Mouse (Mus musculus) limb, embryonic 12.5 days (tissue): Measurements from ENCODE around the gene 4930524J08Rik. TPM values are rescaled to one million over a fixed set of nuclear protein-coding genes. Genes with fewer than 3 reads are reported as not detected.

ENCODE experiments used
- ATAC-seq: fragments of 200-750 bp; cut with Nextera tagmentation; 2 replicates; pipeline ENCODE4 v1.8.0; 2017; ENCODE audit warnings: low read depth, moderate TSS enrichment; ENCODE audit not compliant: insufficient number of reproducible peaks, insufficient read depth, low FRiP score, low TSS enrichment
- H3K27ac ChIP-seq: fragments of 300-500 bp; sonication (generic); 2 replicates; pipeline ENCODE4 v1.5.1; 2016; ENCODE audit warnings: mild to moderate bottlenecking, moderate library complexity
- H3K27me3 ChIP-seq: fragments of 300-500 bp; sonication (generic); 2 replicates; pipeline ENCODE4 v1.6.1; 2016; ENCODE audit warnings: mild to moderate bottlenecking, moderate library complexity
- H3K36me3 ChIP-seq: fragments of 300-500 bp; sonication (generic); 2 replicates; pipeline ENCODE4 v1.6.1; 2016; ENCODE audit warnings: mild to moderate bottlenecking, moderate library complexity
- H3K4me1 ChIP-seq: fragments of 300-500 bp; sonication (generic); replicated peaks from 2 replicates; pipeline ENCODE4 v1.6.1; 2016
- H3K4me2 ChIP-seq: fragments of 300-500 bp; sonication (generic); 2 replicates; pipeline ENCODE4 v1.6.1; 2016; ENCODE audit warnings: mild to moderate bottlenecking, moderate library complexity
- H3K4me3 ChIP-seq: fragments of 300-500 bp; sonication (generic); replicated peaks from 2 replicates; pipeline ENCODE4 v1.5.1; 2016; ENCODE audit warnings: mild to moderate bottlenecking
- H3K9ac ChIP-seq: fragments of 300-500 bp; sonication (generic); replicated peaks from 2 replicates; pipeline ENCODE4 v1.6.1; 2016; ENCODE audit warnings: mild to moderate bottlenecking, moderate library complexity
- H3K9me3 ChIP-seq: fragments of 300-500 bp; sonication (generic); 2 replicates; pipeline ENCODE4 v1.6.1; 2016; ENCODE audit warnings: mild to moderate bottlenecking, moderate library complexity
- WGBS: fragments of 180-500 bp; shearing (Covaris S2); methylation state at CpG from one replicate; pipeline ENCODE4 v1.1.7; 2016; 5-methylcytosine and 5-hydroxymethylcytosine counted together
- polyA plus RNA-seq: library from polyadenylated mRNA; unstranded; fragments of >200 nt; fragmentation: Nextera tagmentation; extraction: Ambion mirVana; gene quantifications from 2 replicates; pipeline ENCODE4 v1.2.1, GENCODE M21; 2016

4930524J08Rik gene
- polyA plus RNA-seq, 1 experiment from 2014 or later: 2.2 TPM

- no peaks in the 10 kb centered on the region for H3K9me3 ChIP-seq
- H3K9ac ChIP-seq: no peak overlapping the region
- no peak overlapping the region for H3K4me3 ChIP-seq
- no peaks in the 10 kb centered on the region for H3K36me3 ChIP-seq
- ATAC-seq: no peak
- WGBS: 84% methylated on average over 6 of the region's 6 CpGs
- no peak overlapping the region for H3K4me2 ChIP-seq
- H3K27ac ChIP-seq: no peak overlapping the region
- no peaks in the 10 kb centered on the region for H3K4me1 ChIP-seq
- no peaks in the 10 kb centered on the region for H3K27me3 ChIP-seq
These were observed 27.0 kb downstream of the 4930524J08Rik start for GRCm38 (mm10) chr5:100005896-100006295.

GRCm38 (mm10) chr5:100006324-100007039, 27.6 kb downstream of the 4930524J08Rik start:
- no peaks in the 10 kb centered on the region for H3K27me3 ChIP-seq
- H3K9me3 ChIP-seq: no peaks in the 10 kb centered on the region
- no peaks in the 10 kb centered on the region for H3K4me1 ChIP-seq
- no peak overlapping the region for H3K9ac ChIP-seq
- 86% methylated on average over 4 of the region's 4 CpGs for WGBS
- no peak overlapping the region for H3K4me3 ChIP-seq
- no peak overlapping the region for H3K4me2 ChIP-seq
- H3K27ac ChIP-seq: no peak overlapping the region
- H3K36me3 ChIP-seq: no peaks in the 10 kb centered on the region
- no peak for ATAC-seq

GRCm38 (mm10) chr5:100007040-100007375, 28.1 kb downstream of the 4930524J08Rik start:
- no peaks in the 10 kb centered on the region for H3K9me3 ChIP-seq
- ATAC-seq: no peak
- no peaks in the 10 kb centered on the region for H3K27me3 ChIP-seq
- H3K4me1 ChIP-seq: no peaks in the 10 kb centered on the region
- H3K4me2 ChIP-seq: no peak overlapping the region
- no peak overlapping the region for H3K4me3 ChIP-seq
- 82% methylated on average over 4 of the region's 4 CpGs for WGBS
- no peak overlapping the region for H3K9ac ChIP-seq
- no peak overlapping the region for H3K27ac ChIP-seq
- no peaks in the 10 kb centered on the region for H3K36me3 ChIP-seq

- H3K9ac ChIP-seq: no peak overlapping the region
- no peak overlapping the region for H3K27ac ChIP-seq
- no peaks in the 10 kb centered on the region for H3K4me1 ChIP-seq
- ATAC-seq: no peak
- H3K4me2 ChIP-seq: no peak overlapping the region
- WGBS: 53% methylated on average over 3 of the region's 3 CpGs
- no peaks in the 10 kb centered on the region for H3K36me3 ChIP-seq
- H3K9me3 ChIP-seq: no peaks in the 10 kb centered on the region
- no peak overlapping the region for H3K4me3 ChIP-seq
- H3K27me3 ChIP-seq: no peaks in the 10 kb centered on the region
These were observed 29.6 kb downstream of the 4930524J08Rik start for GRCm38 (mm10) chr5:100008485-100008884.

GRCm38 (mm10) chr5:100012599-100012998, 33.7 kb downstream of the 4930524J08Rik start:
- no peak overlapping the region for H3K27ac ChIP-seq
- no peak for ATAC-seq
- 85% methylated on average over 9 of the region's 9 CpGs for WGBS
- H3K9ac ChIP-seq: no peak overlapping the region
- no peaks in the 10 kb centered on the region for H3K36me3 ChIP-seq
- no peaks in the 10 kb centered on the region for H3K9me3 ChIP-seq
- H3K4me1 ChIP-seq: no peaks in the 10 kb centered on the region
- H3K4me2 ChIP-seq: no peak overlapping the region
- no peak overlapping the region for H3K4me3 ChIP-seq
- no peaks in the 10 kb centered on the region for H3K27me3 ChIP-seq

GRCm38 (mm10) chr5:100020089-100020488, 41.2 kb downstream of the 4930524J08Rik start:
- Histone ChIP-seq H3K4me3 (no peak overlapping the region), H3K9me3 (no peaks in the 10 kb centered on the region), H3K36me3 (no peaks in the 10 kb centered on the region), H3K9ac (no peak overlapping the region), H3K27ac (no peak overlapping the region), H3K27me3 (no peaks in the 10 kb centered on the region), H3K4me2 (no peak overlapping the region), H3K4me1 (no peaks in the 10 kb centered on the region)
- ATAC-seq: no peak

GRCm38 (mm10) chr5:100024403-100024802, 45.5 kb downstream of the 4930524J08Rik start:
- no peak overlapping the region for H3K27ac ChIP-seq
- no peaks in the 10 kb centered on the region for H3K36me3 ChIP-seq
- no peak overlapping the region for H3K9ac ChIP-seq
- H3K27me3 ChIP-seq: no peaks in the 10 kb centered on the region
- H3K4me2 ChIP-seq: no peak overlapping the region
- ATAC-seq: no peak
- H3K9me3 ChIP-seq: no peaks in the 10 kb centered on the region
- no peak overlapping the region for H3K4me3 ChIP-seq
- 64% methylated on average over 5 of the region's 5 CpGs for WGBS
- no peaks in the 10 kb centered on the region for H3K4me1 ChIP-seq

GRCm38 (mm10) chr5:100024868-100025267, 46.0 kb downstream of the 4930524J08Rik start:
- Histone ChIP-seq H3K9me3 (no peaks in the 10 kb centered on the region), H3K27me3 (no peaks in the 10 kb centered on the region), H3K4me1 (no peaks in the 10 kb centered on the region), H3K4me3 (no peak overlapping the region), H3K27ac (no peak overlapping the region), H3K36me3 (no peaks in the 10 kb centered on the region), H3K4me2 (no peak overlapping the region), H3K9ac (no peak overlapping the region)
- 70% methylated on average over 1 of the region's 1 CpGs for WGBS
- no peak for ATAC-seq

Other genes with a start within 250 kb of the 4930524J08Rik start
- gene Rasgef1b, start 250.0 kb upstream of the 4930524J08Rik start, polyA plus RNA-seq: 44.3 and 48.7 TPM in 2 replicates
- 0.33 TPM in 1 of 2 replicates, not detected in the other for gene Vamp9, start 72.8 kb upstream of the 4930524J08Rik start, polyA plus RNA-seq
- gene Hnrnpd, start 123 bp upstream of the 4930524J08Rik start, polyA plus RNA-seq: 469 and 520 TPM in 2 replicates
- 257 and 266 TPM in 2 replicates for gene Hnrnpdl, start 60.6 kb downstream of the 4930524J08Rik start, polyA plus RNA-seq
- 48.2 and 52.1 TPM in 2 replicates for gene Enoph1, start 60.9 kb downstream of the 4930524J08Rik start, polyA plus RNA-seq
- 2.4 and 2.9 TPM in 2 replicates for gene Tmem150c, start 180.7 kb downstream of the 4930524J08Rik start, polyA plus RNA-seq